Mouse (Mus musculus): ENCODE results near the gene Prox2. TPM values are rescaled to one million over a fixed set of nuclear protein-coding genes. Genes with fewer than 3 reads are reported as not detected.

Prox2 gene
- polyA plus RNA-seq, 1 experiment = 1.9 TPM

GRCm38 (mm10) chr12:85112550-85113251, 2.1 kb upstream of the Prox2 start:
- H3K27me3 ChIP-seq (ENCODE audit: control insufficient read depth, insufficient read depth, insufficient read length) = no peaks in the 10 kb centered on the region
- H3K79me2 ChIP-seq (ENCODE audit: control insufficient read depth, insufficient read depth) = peaks cover 68% of the 10 kb centered on the region
- peak overlapping the region; percentile 87 for H3K4me2 ChIP-seq (ENCODE audit: low read depth)
- peaks cover 20% of the 10 kb centered on the region for H3K36me3 ChIP-seq (ENCODE audit: control insufficient read depth, insufficient read depth)
- H3ac ChIP-seq (ENCODE audit: control insufficient read depth, insufficient read length) = no peak overlapping the region
- H3K4me3 ChIP-seq = peak overlapping the region; percentile 85
- TF ChIP-seq TCF3 (IDR thresholded peaks at IDR 0.05; ENCODE audit: insufficient read length, low read depth) = no peak
- TF ChIP-seq SRF (IDR thresholded peaks at IDR 0.05; ENCODE audit: control insufficient read depth, insufficient read length, low read depth) = no peak
- TF ChIP-seq POLR2A (IDR thresholded peaks at IDR 0.05; ENCODE audit: insufficient read length, low read depth) = no peak
- TF ChIP-seq POLR2AphosphoS2 (IDR thresholded peaks at IDR 0.05; ENCODE audit: insufficient read length, low read depth) = no peak
- no peak for TF ChIP-seq MAX (IDR thresholded peaks at IDR 0.05; ENCODE audit: low read depth)
- TF ChIP-seq USF1 (IDR thresholded peaks at IDR 0.05; ENCODE audit: low read depth) = no peak
- no peak for TF ChIP-seq TCF12 (IDR thresholded peaks at IDR 0.05; ENCODE audit: insufficient read depth, poor library complexity, severe bottlenecking)
- TF ChIP-seq MYOG (IDR thresholded peaks at IDR 0.05; ENCODE audit: control insufficient read depth in 1 of 3, insufficient read depth in 1 of 3, insufficient read length in 2 of 3, low read depth in 2 of 3) = no peak
- no peak for TF ChIP-seq E2F4 (IDR thresholded peaks at IDR 0.05; ENCODE audit: insufficient read depth)
- no peak for TF ChIP-seq MYOD1 (IDR thresholded peaks at IDR 0.05; ENCODE audit: control insufficient read depth in 1 of 3, insufficient read length in 2 of 3, low read depth in 2 of 3)
- TF ChIP-seq CEBPB (IDR thresholded peaks at IDR 0.05; ENCODE audit: insufficient read depth, poor library complexity, severe bottlenecking) = no peak
- TF ChIP-seq REST (IDR thresholded peaks at IDR 0.05; ENCODE audit: insufficient read depth, insufficient read length) = no peak

GRCm38 (mm10) chr12:85110011-85110697, 405 bp downstream of the Prox2 start:
- no peak for TF ChIP-seq REST (IDR thresholded peaks at IDR 0.05; ENCODE audit: insufficient read depth, insufficient read length)
- no peak for TF ChIP-seq POLR2A (IDR thresholded peaks at IDR 0.05; ENCODE audit: insufficient read length, low read depth)
- no peak for TF ChIP-seq MYOD1 (IDR thresholded peaks at IDR 0.05; ENCODE audit: control insufficient read depth in 1 of 3, insufficient read length in 2 of 3, low read depth in 2 of 3)
- no peak for TF ChIP-seq SRF (IDR thresholded peaks at IDR 0.05; ENCODE audit: control insufficient read depth, insufficient read length, low read depth)
- no peak for TF ChIP-seq POLR2AphosphoS2 (IDR thresholded peaks at IDR 0.05; ENCODE audit: insufficient read length, low read depth)
- TF ChIP-seq MYOG (IDR thresholded peaks at IDR 0.05; ENCODE audit: control insufficient read depth in 1 of 3, insufficient read depth in 1 of 3, insufficient read length in 2 of 3, low read depth in 2 of 3) = no peak
- TF ChIP-seq E2F4 (IDR thresholded peaks at IDR 0.05; ENCODE audit: insufficient read depth) = no peak
- no peak for TF ChIP-seq MAX (IDR thresholded peaks at IDR 0.05; ENCODE audit: low read depth)
- no peak for TF ChIP-seq TCF12 (IDR thresholded peaks at IDR 0.05; ENCODE audit: insufficient read depth, poor library complexity, severe bottlenecking)
- TF ChIP-seq CEBPB (IDR thresholded peaks at IDR 0.05; ENCODE audit: insufficient read depth, poor library complexity, severe bottlenecking) = no peak
- TF ChIP-seq USF1 (IDR thresholded peaks at IDR 0.05; ENCODE audit: low read depth) = no peak
- no peak for TF ChIP-seq TCF3 (IDR thresholded peaks at IDR 0.05; ENCODE audit: insufficient read length, low read depth)
- Histone ChIP-seq H3ac (ENCODE audit: control insufficient read depth, insufficient read length) (peak overlapping the region; percentile 75), H3K27me3 (ENCODE audit: control insufficient read depth, insufficient read depth, insufficient read length) (no peaks in the 10 kb centered on the region), H3K79me2 (ENCODE audit: control insufficient read depth, insufficient read depth) (peaks cover 42% of the 10 kb centered on the region), H3K4me3 (peak overlapping the region; percentile 85), H3K4me2 (ENCODE audit: low read depth) (peak overlapping the region; percentile 83), H3K36me3 (ENCODE audit: control insufficient read depth, insufficient read depth) (peaks cover 5% of the 10 kb centered on the region)

GRCm38 (mm10) chr12:85109426-85109825, 1.1 kb downstream of the Prox2 start:
- Histone ChIP-seq H3K36me3 (ENCODE audit: control insufficient read depth, insufficient read depth) (no peaks in the 10 kb centered on the region), H3K4me2 (ENCODE audit: low read depth) (peak overlapping the region; percentile 83), H3ac (ENCODE audit: control insufficient read depth, insufficient read length) (no peak overlapping the region), H3K4me3 (peak overlapping the region; percentile 85), H3K27me3 (ENCODE audit: control insufficient read depth, insufficient read depth, insufficient read length) (no peaks in the 10 kb centered on the region), H3K79me2 (ENCODE audit: control insufficient read depth, insufficient read depth) (peaks cover 35% of the 10 kb centered on the region)
- no peak for TF ChIP-seq USF1 (IDR thresholded peaks at IDR 0.05; ENCODE audit: low read depth)
- no peak for TF ChIP-seq POLR2AphosphoS2 (IDR thresholded peaks at IDR 0.05; ENCODE audit: insufficient read length, low read depth)
- no peak for TF ChIP-seq MAX (IDR thresholded peaks at IDR 0.05; ENCODE audit: low read depth)
- TF ChIP-seq MYOG (IDR thresholded peaks at IDR 0.05; ENCODE audit: control insufficient read depth in 1 of 3, insufficient read depth in 1 of 3, insufficient read length in 2 of 3, low read depth in 2 of 3) = no peak
- TF ChIP-seq MYOD1 (IDR thresholded peaks at IDR 0.05; ENCODE audit: control insufficient read depth in 1 of 3, insufficient read length in 2 of 3, low read depth in 2 of 3) = no peak
- TF ChIP-seq CEBPB (IDR thresholded peaks at IDR 0.05; ENCODE audit: insufficient read depth, poor library complexity, severe bottlenecking) = no peak
- no peak for TF ChIP-seq SRF (IDR thresholded peaks at IDR 0.05; ENCODE audit: control insufficient read depth, insufficient read length, low read depth)
- TF ChIP-seq E2F4 (IDR thresholded peaks at IDR 0.05; ENCODE audit: insufficient read depth) = no peak
- no peak for TF ChIP-seq POLR2A (IDR thresholded peaks at IDR 0.05; ENCODE audit: insufficient read length, low read depth)
- no peak for TF ChIP-seq TCF3 (IDR thresholded peaks at IDR 0.05; ENCODE audit: insufficient read length, low read depth)
- no peak for TF ChIP-seq TCF12 (IDR thresholded peaks at IDR 0.05; ENCODE audit: insufficient read depth, poor library complexity, severe bottlenecking)

GRCm38 (mm10) chr12:85108643-85109042, 1.9 kb downstream of the Prox2 start:
- Histone ChIP-seq H3K27me3 (ENCODE audit: control insufficient read depth, insufficient read depth, insufficient read length) (no peaks in the 10 kb centered on the region), H3K4me2 (ENCODE audit: low read depth) (no peak overlapping the region), H3K79me2 (ENCODE audit: control insufficient read depth, insufficient read depth) (peaks cover 27% of the 10 kb centered on the region), H3K4me3 (no peak overlapping the region), H3ac (ENCODE audit: control insufficient read depth, insufficient read length) (no peak overlapping the region), H3K36me3 (ENCODE audit: control insufficient read depth, insufficient read depth) (no peaks in the 10 kb centered on the region)
- TF ChIP-seq MYOD1 (IDR thresholded peaks at IDR 0.05; ENCODE audit: control insufficient read depth in 1 of 3, insufficient read length in 2 of 3, low read depth in 2 of 3) (no peak), E2F4 (IDR thresholded peaks at IDR 0.05; ENCODE audit: insufficient read depth) (no peak)

All from myocyte (in vitro differentiated cells).